ENCODE assay signal across 8 mouse cellular contexts in genomic region chr14:119138786-119139100, GRCm38 (mm10). TPM values are rescaled to one million over a fixed set of nuclear protein-coding genes. Genes with fewer than 3 reads are reported as not detected.
DNase-seq lines count a peak whose midpoint lies in the region; ATAC-seq and TF ChIP-seq lines count a peak whose summit lies in the region.

No protein-coding gene starts in this region.

- TF ChIP-seq POLR2A in brain, embryonic 14.5 days (IDR thresholded peaks at IDR 0.05; ENCODE audit: borderline replicate concordance, extremely low read depth, insufficient read depth, insufficient read length, poor library complexity, severe bottlenecking) = no peak

- no peak for DNase-seq in kidney, postnatal 0 days (ENCODE audit: low spot score)
- DNase-seq in kidney, adult 9 months = no peak
- peak; percentile 33 for DNase-seq in brain, embryonic 14.5 days (ENCODE audit: low read depth)
- DNase-seq in kidney, postnatal 4 days = peak; percentile 32 to 50
- no peak for DNase-seq in left cerebral cortex, adult 18-20 months (ENCODE audit: low spot score in 2 of 2)
- DNase-seq in left cerebral cortex, postnatal 10 days (ENCODE audit: extremely low spot score in 1 of 2, low spot score in 2 of 2) = no peak

- peak overlapping the region; percentile 98 for H3K4me2 ChIP-seq in kidney, postnatal 0 days (ENCODE audit: low read length)
- H3K4me2 ChIP-seq in embryonic facial prominence, embryonic 13.5 days = peak overlapping the region; percentile 98
- peak overlapping the region; percentile 96 for H3K4me2 ChIP-seq in neural tube, embryonic 13.5 days

- no peaks in the 10 kb centered on the region for H3K9me3 ChIP-seq in kidney, postnatal 0 days (replicated peaks; ENCODE audit: low read length)
- no peaks in the 10 kb centered on the region for H3K9me3 ChIP-seq in embryonic facial prominence, embryonic 13.5 days
- H3K9me3 ChIP-seq in neural tube, embryonic 13.5 days = no peaks in the 10 kb centered on the region

- H3K4me3 ChIP-seq in kidney, postnatal 0 days (replicated peaks; ENCODE audit: low read depth, low read length) = peak overlapping the region; percentile 65
- H3K4me3 ChIP-seq in embryonic facial prominence, embryonic 13.5 days = peak overlapping the region; percentile 71
- peak overlapping the region; percentile 63 for H3K4me3 ChIP-seq in neural tube, embryonic 13.5 days

- H3K9ac ChIP-seq in kidney, postnatal 0 days (ENCODE audit: low read depth, low read length) = no peak overlapping the region
- H3K9ac ChIP-seq in embryonic facial prominence, embryonic 13.5 days = peak overlapping the region; percentile 76; the same call in 1 of the 2 replicates
- H3K9ac ChIP-seq in neural tube, embryonic 13.5 days = peak overlapping the region; percentile 75

- peaks cover 29% of the 10 kb centered on the region for H3K27me3 ChIP-seq in kidney, postnatal 0 days (ENCODE audit: insufficient read depth, low read length)
- peaks cover 82% of the 10 kb centered on the region for H3K27me3 ChIP-seq in embryonic facial prominence, embryonic 13.5 days
- peaks cover 63% of the 10 kb centered on the region for H3K27me3 ChIP-seq in neural tube, embryonic 13.5 days

- no peak; the same call in 1 of the 2 replicates for ATAC-seq in kidney, postnatal 0 days (replicated peaks; ENCODE audit: low FRiP score, low read depth)
- ATAC-seq in embryonic facial prominence, embryonic 13.5 days (ENCODE audit: insufficient number of reproducible peaks, insufficient read depth, low FRiP score, low TSS enrichment, low read depth) = no peak
- ATAC-seq in neural tube, embryonic 13.5 days (ENCODE audit: low read depth) = 0 out of 2 replicates have a peak, but pooled peaks have one; percentile 17

- no peak overlapping the region for H3K27ac ChIP-seq in kidney, postnatal 0 days
- H3K27ac ChIP-seq in embryonic facial prominence, embryonic 13.5 days = no peak overlapping the region
- H3K27ac ChIP-seq in neural tube, embryonic 13.5 days (replicated peaks) = no peak overlapping the region

- intact Hi-C loops in left cerebral cortex, postnatal 10 days (cut with DNase I) = loop anchor here (5.0 kb wide), 1 partner anchor 714 kb away; no protein-coding TSS in a partner anchor

- no peaks in the 10 kb centered on the region for H3K36me3 ChIP-seq in kidney, postnatal 0 days (ENCODE audit: insufficient read depth, low read length)
- no peaks in the 10 kb centered on the region for H3K36me3 ChIP-seq in embryonic facial prominence, embryonic 13.5 days
- H3K36me3 ChIP-seq in neural tube, embryonic 13.5 days = no peaks in the 10 kb centered on the region

- 0 out of 2 replicates have a peak, but pooled peaks cover 3% of the 10 kb centered on the region for H3K4me1 ChIP-seq in kidney, postnatal 0 days (replicated peaks; ENCODE audit: insufficient read depth, low read length)
- H3K4me1 ChIP-seq in embryonic facial prominence, embryonic 13.5 days = peaks cover 15% of the 10 kb centered on the region
- H3K4me1 ChIP-seq in neural tube, embryonic 13.5 days (replicated peaks) = peaks cover 21% of the 10 kb centered on the region

- no peak for TF ChIP-seq CTCF in kidney, postnatal 0 days (IDR thresholded peaks at IDR 0.05; ENCODE audit: low read depth)
- no peak for TF ChIP-seq CTCF in brain, embryonic 14.5 days (IDR thresholded peaks at IDR 0.05; ENCODE audit: borderline replicate concordance, extremely low read depth, insufficient read depth, insufficient read length)

- WGBS in kidney, postnatal 0 days = under 1% methylated on average over 20 of the region's 20 CpGs
- WGBS in embryonic facial prominence, embryonic 13.5 days = 2% methylated on average over 20 of the region's 20 CpGs
- WGBS in neural tube, embryonic 13.5 days = under 1% methylated on average over 20 of the region's 20 CpGs

RNA-seq across cellular contexts. Expression of gene Hs6st3, which starts 0.6 kb away (rescaled TPM):
- polyA plus RNA-seq in kidney, postnatal 0 days (2015; fragmentation: Nextera tagmentation; extraction: Ambion mirVana) = 0.08 and 0.10 TPM in 2 replicates
- polyA plus RNA-seq in brain, embryonic 14.5 days (2012; rRNA removed) = 4.2 and 11.1 TPM in 2 replicates
- 0.27 and 0.30 TPM in 2 replicates for polyA plus RNA-seq in embryonic facial prominence, embryonic 13.5 days (2015; fragmentation: Nextera tagmentation; extraction: Ambion mirVana)
- 1.2 and 1.5 TPM in 2 replicates for polyA plus RNA-seq in neural tube, embryonic 13.5 days (2015; fragmentation: Nextera tagmentation; extraction: Ambion mirVana)
- total RNA-seq in left cerebral cortex, adult 18-20 months (2021) = 10 to 100 TPM; 49.8 to 58.4 TPM
- 10 to 100 TPM; 91.9 to 95.5 TPM for total RNA-seq in left cerebral cortex, postnatal 10 days (2021)

RNA-seq across cellular contexts. Expression of gene Uggt2, which starts 39.5 kb away (rescaled TPM):
- polyA plus RNA-seq in kidney, postnatal 0 days (2015; fragmentation: Nextera tagmentation; extraction: Ambion mirVana) = 8.5 and 9.2 TPM in 2 replicates
- polyA plus RNA-seq in brain, embryonic 14.5 days (2012; rRNA removed) = 42.6 and 43.8 TPM in 2 replicates
- 15.9 and 17.2 TPM in 2 replicates for polyA plus RNA-seq in embryonic facial prominence, embryonic 13.5 days (2015; fragmentation: Nextera tagmentation; extraction: Ambion mirVana)
- polyA plus RNA-seq in neural tube, embryonic 13.5 days (2015; fragmentation: Nextera tagmentation; extraction: Ambion mirVana) = 15.2 and 16.3 TPM in 2 replicates
- total RNA-seq in left cerebral cortex, adult 18-20 months (2021) = 10 to 100 TPM; 24.1 to 28.9 TPM
- total RNA-seq in left cerebral cortex, postnatal 10 days (2021) = 10 to 100 TPM; 30.7 to 42.1 TPM

Comparison
In these comparisons a context has a peak if more than half of its experiments do, and no peak if none do; other contexts are left out.
1. DNase-seq: peak in brain, embryonic 14.5 days (single experiment) and kidney, postnatal 4 days (2 of 2); none in kidney, postnatal 0 days (single experiment), kidney, adult 9 months (single experiment), left cerebral cortex, adult 18-20 months (0 of 2) and left cerebral cortex, postnatal 10 days (0 of 2).
2. Peak in every context shown above with its lines, with median percentiles within 50 percentile points of each other: H3K4me2 ChIP-seq and H3K4me3 ChIP-seq.